Comparison of ENCODE assay signal across 26 mouse cellular contexts in genomic region chr13:14667107-14667506, GRCm38 (mm10). TPM values are rescaled to one million over a fixed set of nuclear protein-coding genes. Genes with fewer than 3 reads are reported as not detected.
DNase-seq lines count a peak whose midpoint lies in the region; ATAC-seq and TF ChIP-seq lines count a peak whose summit lies in the region.
"Had no signal": no experiment of that assay in that cellular context is flagged by ENCODE, and none has a peak within 500 bp of the region (broad histone marks: within the 10 kb centered on the region; RNA-seq: fewer than 3 reads in every experiment).

No protein-coding gene starts in this region.

- DNase-seq in forebrain, embryonic 11.5 days (ENCODE audit: low spot score) = peak; percentile 45
- DNase-seq in forebrain, postnatal 0 days = no peak
- peak; percentile 16 for DNase-seq in kidney, adult 9 months
- no peak for DNase-seq in kidney, postnatal 0 days (ENCODE audit: low spot score)
- no peak for DNase-seq in kidney, adult 18-20 months
- DNase-seq in liver, postnatal 0 days = no peak
- DNase-seq: adrenal gland, adult 8-10 months; adrenal gland, postnatal 14 days; adrenal gland, postnatal 36 days; B cell, adult 2 months; cerebellum, adult 11-12 months; cerebellum, adult 2 months; cerebellum, adult 9-10 months; cerebellum, postnatal 10 days; cerebellum, postnatal 25 days had no signal

- H3K4me2 ChIP-seq in forebrain, embryonic 11.5 days (ENCODE audit: low read depth, low read length, severe bottlenecking) = no peak overlapping the region
- H3K4me2 ChIP-seq in forebrain, postnatal 0 days (ENCODE audit: low read depth) = no peak overlapping the region
- H3K4me2 ChIP-seq in kidney, embryonic 14.5 days (replicated peaks; ENCODE audit: low read depth, low read length) = no peak overlapping the region
- no peak overlapping the region for H3K4me2 ChIP-seq in kidney, postnatal 0 days (ENCODE audit: low read length)
- no peak overlapping the region for H3K4me2 ChIP-seq in liver, embryonic 12.5 days
- no peak overlapping the region for H3K4me2 ChIP-seq in liver, postnatal 0 days (ENCODE audit: low read depth, low read length)
- H3K4me2 ChIP-seq: embryonic facial prominence, embryonic 12.5 days; forebrain, embryonic 12.5 days had no signal

- no peak overlapping the region for H3K4me3 ChIP-seq in forebrain, embryonic 11.5 days (ENCODE audit: low read depth, low read length)
- no peak overlapping the region for H3K4me3 ChIP-seq in forebrain, postnatal 0 days (ENCODE audit: low read depth, low read length)
- H3K4me3 ChIP-seq in kidney, embryonic 14.5 days (ENCODE audit: low read length) = no peak overlapping the region
- H3K4me3 ChIP-seq in kidney, postnatal 0 days (replicated peaks; ENCODE audit: low read depth, low read length) = no peak overlapping the region
- H3K4me3 ChIP-seq in liver, embryonic 12.5 days = no peak overlapping the region
- H3K4me3 ChIP-seq in liver, postnatal 0 days (ENCODE audit: low read depth, low read length) = no peak overlapping the region
- H3K4me3 ChIP-seq: embryonic facial prominence, embryonic 10.5 days; embryonic facial prominence, embryonic 12.5 days; forebrain, embryonic 12.5 days had no signal

- H3K9me3 ChIP-seq in forebrain, embryonic 11.5 days (ENCODE audit: control insufficient read depth, low read length) = no peaks in the 10 kb centered on the region
- no peaks in the 10 kb centered on the region for H3K9me3 ChIP-seq in forebrain, postnatal 0 days (ENCODE audit: low read length)
- H3K9me3 ChIP-seq in kidney, embryonic 14.5 days (ENCODE audit: control insufficient read depth, low read length) = no peaks in the 10 kb centered on the region
- no peaks in the 10 kb centered on the region for H3K9me3 ChIP-seq in kidney, postnatal 0 days (replicated peaks; ENCODE audit: low read length)
- H3K9me3 ChIP-seq in liver, embryonic 12.5 days (replicated peaks) = no peaks in the 10 kb centered on the region
- no peaks in the 10 kb centered on the region for H3K9me3 ChIP-seq in liver, postnatal 0 days (ENCODE audit: low read length)
- H3K9me3 ChIP-seq: embryonic facial prominence, embryonic 10.5 days; embryonic facial prominence, embryonic 12.5 days; forebrain, embryonic 12.5 days; G1E had no signal

- H3K36me3 ChIP-seq in forebrain, embryonic 11.5 days (ENCODE audit: control insufficient read depth, insufficient read depth, low read length) = no peaks in the 10 kb centered on the region
- H3K36me3 ChIP-seq in forebrain, postnatal 0 days (ENCODE audit: insufficient read depth) = no peaks in the 10 kb centered on the region
- no peaks in the 10 kb centered on the region for H3K36me3 ChIP-seq in kidney, embryonic 14.5 days (ENCODE audit: control insufficient read depth, insufficient read depth, low read length)
- no peaks in the 10 kb centered on the region for H3K36me3 ChIP-seq in kidney, postnatal 0 days (ENCODE audit: insufficient read depth, low read length)
- no peaks in the 10 kb centered on the region for H3K36me3 ChIP-seq in liver, embryonic 12.5 days
- H3K36me3 ChIP-seq in liver, postnatal 0 days (replicated peaks; ENCODE audit: insufficient read depth, low read length) = no peaks in the 10 kb centered on the region
- H3K36me3 ChIP-seq: embryonic facial prominence, embryonic 10.5 days; embryonic facial prominence, embryonic 12.5 days; forebrain, embryonic 12.5 days; G1E had no signal

- ATAC-seq in forebrain, embryonic 11.5 days (replicated peaks; ENCODE audit: low FRiP score) = no peak; the same call in 1 of the 2 replicates
- ATAC-seq in forebrain, postnatal 0 days = no peak
- no peak for ATAC-seq in kidney, embryonic 14.5 days (ENCODE audit: low FRiP score, low TSS enrichment)
- peak; percentile 63; the same call in 1 of the 2 replicates for ATAC-seq in kidney, postnatal 0 days (replicated peaks; ENCODE audit: low FRiP score, low read depth)
- ATAC-seq in liver, embryonic 12.5 days = 0 out of 2 replicates have a peak, but pooled peaks have one; percentile 32
- ATAC-seq in liver, postnatal 0 days = no peak
- ATAC-seq: activated CD4-positive, CD25-positive, alpha-beta regulatory T cell, adult 4 months; CD4-positive, CD25-positive, alpha-beta regulatory T cell, adult 4 months; forebrain, embryonic 14.5 days; Patski had no signal

- no peak for TF ChIP-seq CTCF in forebrain, postnatal 0 days (IDR thresholded peaks at IDR 0.05; ENCODE audit: low read depth)
- TF ChIP-seq CTCF in kidney, postnatal 0 days (IDR thresholded peaks at IDR 0.05; ENCODE audit: low read depth) = no peak
- TF ChIP-seq CTCF in liver, postnatal 0 days (IDR thresholded peaks at IDR 0.05; ENCODE audit: low read depth) = no peak

- no peak overlapping the region for H3K27ac ChIP-seq in forebrain, embryonic 11.5 days (ENCODE audit: low read depth, low read length)
- H3K27ac ChIP-seq in forebrain, postnatal 0 days (ENCODE audit: low read depth, low read length) = no peak overlapping the region
- H3K27ac ChIP-seq in kidney, embryonic 14.5 days (ENCODE audit: low read depth, low read length) = no peak overlapping the region
- H3K27ac ChIP-seq in kidney, postnatal 0 days = no peak overlapping the region
- no peak overlapping the region for H3K27ac ChIP-seq in liver, embryonic 12.5 days
- H3K27ac ChIP-seq in liver, postnatal 0 days (ENCODE audit: low read depth) = no peak overlapping the region
- H3K27ac ChIP-seq: embryonic facial prominence, embryonic 10.5 days; embryonic facial prominence, embryonic 12.5 days; forebrain, embryonic 12.5 days had no signal

- no peaks in the 10 kb centered on the region for H3K4me1 ChIP-seq in forebrain, embryonic 11.5 days (replicated peaks; ENCODE audit: control insufficient read depth, insufficient read depth, low read length)
- no peaks in the 10 kb centered on the region for H3K4me1 ChIP-seq in forebrain, postnatal 0 days (ENCODE audit: insufficient read depth)
- no peaks in the 10 kb centered on the region for H3K4me1 ChIP-seq in kidney, embryonic 14.5 days (ENCODE audit: control insufficient read depth, insufficient read depth, low read length)
- no peaks in the 10 kb centered on the region for H3K4me1 ChIP-seq in kidney, postnatal 0 days (replicated peaks; ENCODE audit: insufficient read depth, low read length)
- H3K4me1 ChIP-seq in liver, embryonic 12.5 days = no peaks in the 10 kb centered on the region
- H3K4me1 ChIP-seq in liver, postnatal 0 days (ENCODE audit: insufficient read depth) = no peaks in the 10 kb centered on the region
- H3K4me1 ChIP-seq: embryonic facial prominence, embryonic 10.5 days; embryonic facial prominence, embryonic 12.5 days; forebrain, embryonic 12.5 days had no signal

- no peak overlapping the region for H3K9ac ChIP-seq in forebrain, embryonic 11.5 days (ENCODE audit: low read length)
- no peak overlapping the region for H3K9ac ChIP-seq in forebrain, postnatal 0 days
- no peak overlapping the region for H3K9ac ChIP-seq in kidney, embryonic 14.5 days (ENCODE audit: low read depth, low read length)
- H3K9ac ChIP-seq in kidney, postnatal 0 days (ENCODE audit: low read depth, low read length) = no peak overlapping the region
- H3K9ac ChIP-seq in liver, embryonic 12.5 days = no peak overlapping the region
- H3K9ac ChIP-seq in liver, postnatal 0 days (replicated peaks) = no peak overlapping the region
- H3K9ac ChIP-seq: embryonic facial prominence, embryonic 12.5 days; forebrain, embryonic 12.5 days had no signal

- WGBS in forebrain, embryonic 11.5 days = 88% methylated on average over 4 of the region's 4 CpGs
- 89% methylated on average over 4 of the region's 4 CpGs for WGBS in forebrain, postnatal 0 days
- WGBS in kidney, embryonic 14.5 days = 71% methylated on average over 4 of the region's 4 CpGs
- WGBS in kidney, postnatal 0 days = 54% methylated on average over 4 of the region's 4 CpGs
- 64% methylated on average over 4 of the region's 4 CpGs for WGBS in liver, embryonic 12.5 days (ENCODE audit: insufficient replicate concordance)
- 69% methylated on average over 4 of the region's 4 CpGs for WGBS in liver, postnatal 0 days (ENCODE audit: insufficient replicate concordance)

- no peak for TF ChIP-seq EP300 in liver, postnatal 0 days (IDR thresholded peaks at IDR 0.05; ENCODE audit: low read depth)

- H3K27me3 ChIP-seq in forebrain, embryonic 11.5 days (ENCODE audit: control insufficient read depth, insufficient read depth, low read length) = no peaks in the 10 kb centered on the region
- no peaks in the 10 kb centered on the region for H3K27me3 ChIP-seq in forebrain, postnatal 0 days (ENCODE audit: insufficient read depth, low read length)
- no peaks in the 10 kb centered on the region for H3K27me3 ChIP-seq in kidney, embryonic 14.5 days (ENCODE audit: control insufficient read depth, insufficient read depth, low read length)
- no peaks in the 10 kb centered on the region for H3K27me3 ChIP-seq in kidney, postnatal 0 days (ENCODE audit: insufficient read depth, low read length)
- H3K27me3 ChIP-seq in liver, embryonic 12.5 days (replicated peaks) = no peaks in the 10 kb centered on the region
- H3K27me3 ChIP-seq in liver, postnatal 0 days (ENCODE audit: insufficient read depth, low read length) = no peaks in the 10 kb centered on the region
- H3K27me3 ChIP-seq: CH12.LX; embryonic facial prominence, embryonic 12.5 days; forebrain, embryonic 12.5 days; Patski had no signal

RNA-seq across cellular contexts. Expression of gene AW209491, which starts 37.2 kb away (rescaled TPM):
- 26.0 and 30.2 TPM in 2 replicates for polyA plus RNA-seq in forebrain, embryonic 11.5 days (2014; fragmentation: Nextera tagmentation; extraction: Ambion mirVana)
- total RNA-seq in forebrain, postnatal 0 days (2014; rRNA removed) = 15.6 and 18.5 TPM in 2 replicates
- polyA plus RNA-seq in forebrain, postnatal 0 days (2015; fragmentation: Nextera tagmentation; extraction: Ambion mirVana) = 22.7 and 29.1 TPM in 2 replicates
- polyA plus RNA-seq in kidney, embryonic 14.5 days (2014; fragmentation: Nextera tagmentation; extraction: Ambion mirVana) = 25.0 and 27.9 TPM in 2 replicates
- polyA plus RNA-seq in kidney, postnatal 0 days (2015; fragmentation: Nextera tagmentation; extraction: Ambion mirVana) = 20.9 and 23.6 TPM in 2 replicates
- polyA plus RNA-seq in liver, embryonic 12.5 days (2016; fragmentation: Nextera tagmentation; extraction: Ambion mirVana) = 15.5 and 17.4 TPM in 2 replicates
- 11.3 and 12.5 TPM in 2 replicates for polyA plus RNA-seq in liver, postnatal 0 days (2015; fragmentation: Nextera tagmentation; extraction: Ambion mirVana)

RNA-seq across cellular contexts. Expression of gene Psma2, which starts 54.1 kb away (rescaled TPM):
- 197 and 212 TPM in 2 replicates for polyA plus RNA-seq in forebrain, embryonic 11.5 days (2014; fragmentation: Nextera tagmentation; extraction: Ambion mirVana)
- total RNA-seq in forebrain, postnatal 0 days (2014; rRNA removed) = 88.8 and 103 TPM in 2 replicates
- 181 and 221 TPM in 2 replicates for polyA plus RNA-seq in forebrain, postnatal 0 days (2015; fragmentation: Nextera tagmentation; extraction: Ambion mirVana)
- 215 and 260 TPM in 2 replicates for polyA plus RNA-seq in kidney, embryonic 14.5 days (2014; fragmentation: Nextera tagmentation; extraction: Ambion mirVana)
- polyA plus RNA-seq in kidney, postnatal 0 days (2015; fragmentation: Nextera tagmentation; extraction: Ambion mirVana) = 197 and 208 TPM in 2 replicates
- 167 and 169 TPM in 2 replicates for polyA plus RNA-seq in liver, embryonic 12.5 days (2016; fragmentation: Nextera tagmentation; extraction: Ambion mirVana)
- 96.5 and 103 TPM in 2 replicates for polyA plus RNA-seq in liver, postnatal 0 days (2015; fragmentation: Nextera tagmentation; extraction: Ambion mirVana)

RNA-seq across cellular contexts. Expression of gene Mrpl32, which starts 54.1 kb away (rescaled TPM):
- 106 and 109 TPM in 2 replicates for polyA plus RNA-seq in forebrain, embryonic 11.5 days (2014; fragmentation: Nextera tagmentation; extraction: Ambion mirVana)
- total RNA-seq in forebrain, postnatal 0 days (2014; rRNA removed) = 36.1 and 45.9 TPM in 2 replicates
- polyA plus RNA-seq in forebrain, postnatal 0 days (2015; fragmentation: Nextera tagmentation; extraction: Ambion mirVana) = 114 and 124 TPM in 2 replicates
- polyA plus RNA-seq in kidney, embryonic 14.5 days (2014; fragmentation: Nextera tagmentation; extraction: Ambion mirVana) = 127 and 148 TPM in 2 replicates
- polyA plus RNA-seq in kidney, postnatal 0 days (2015; fragmentation: Nextera tagmentation; extraction: Ambion mirVana) = 151 and 152 TPM in 2 replicates
- 101 and 104 TPM in 2 replicates for polyA plus RNA-seq in liver, embryonic 12.5 days (2016; fragmentation: Nextera tagmentation; extraction: Ambion mirVana)
- polyA plus RNA-seq in liver, postnatal 0 days (2015; fragmentation: Nextera tagmentation; extraction: Ambion mirVana) = 69.4 and 70.7 TPM in 2 replicates

Comparison
In these comparisons a context has a peak if more than half of its experiments do, and no peak if none do; other contexts are left out.
1. ATAC-seq: peak in kidney, postnatal 0 days (single experiment) and liver, embryonic 12.5 days (single experiment); none in forebrain, embryonic 11.5 days (single experiment), forebrain, postnatal 0 days (single experiment), kidney, embryonic 14.5 days (single experiment) and liver, postnatal 0 days (single experiment).
2. DNase-seq: peak in forebrain, embryonic 11.5 days (single experiment) and kidney, adult 9 months (single experiment); none in forebrain, postnatal 0 days (single experiment), kidney, postnatal 0 days (single experiment), kidney, adult 18-20 months (single experiment) and liver, postnatal 0 days (single experiment).